In the genomic region with DNA sequence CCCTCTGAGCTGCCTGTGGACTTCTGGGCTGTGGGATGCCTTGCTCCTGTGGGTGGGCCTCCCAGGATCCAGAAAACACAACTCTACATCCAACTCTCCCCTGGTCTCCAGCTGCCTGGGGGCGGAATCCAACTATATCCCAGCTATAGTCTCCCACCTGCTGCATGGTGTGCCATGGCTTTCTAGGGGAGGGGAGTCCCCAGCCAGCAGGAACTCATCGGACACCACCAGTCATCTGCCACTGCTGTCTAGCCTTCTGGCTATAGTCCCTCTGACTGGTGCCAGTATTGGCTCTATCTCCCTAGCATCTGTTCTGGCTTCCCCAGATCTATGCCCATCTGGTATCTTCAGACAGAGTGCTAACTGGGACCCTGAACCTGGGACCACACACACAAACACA, we compare ENCODE assay signal across 14 mouse cellular contexts. TPM values are rescaled to one million over a fixed set of nuclear protein-coding genes. Genes with fewer than 3 reads are reported as not detected.
A peak's percentile ranks its signal among the peaks of the same experiment; 100 is the strongest.
DNase-seq lines count a peak whose midpoint lies in the region.
"Had no signal": no experiment of that assay in that cellular context is flagged by ENCODE, and none has a peak within 500 bp of the region (broad histone marks: within the 10 kb centered on the region; RNA-seq: fewer than 3 reads in every experiment).

No protein-coding gene starts in this region.

- peak; percentile 55 for DNase-seq in adrenal gland, adult 2 months
- no peak for DNase-seq in adrenal gland, adult 18-20 months (ENCODE audit: low spot score in 2 of 2)
- DNase-seq in layer of hippocampus, adult 11-12 months (ENCODE audit: low spot score): peak; percentile 70
- DNase-seq in layer of hippocampus, adult 9-10 months (ENCODE audit: low spot score): no peak
- peak; percentile 70 to 81 for DNase-seq in layer of hippocampus, postnatal 14 days (ENCODE audit: low spot score in 2 of 2)
- peak; percentile 31 for DNase-seq in right cerebral cortex, postnatal 14 days
- DNase-seq in limb, embryonic 10.5 days (ENCODE audit: low spot score): no peak
- DNase-seq in adipocyte (ENCODE audit: low spot score): no peak
- DNase-seq: cerebellum, adult 9-10 months; kidney, adult 9 months had no signal

- no peak overlapping the region for H3K4me3 ChIP-seq in limb, embryonic 10.5 days
- H3K4me3 ChIP-seq: embryonic facial prominence, embryonic 10.5 days; left cerebral cortex, adult 2 months; liver, embryonic 12.5 days; myocyte had no signal

- H3K27ac ChIP-seq in limb, embryonic 10.5 days: no peak overlapping the region
- H3K27ac ChIP-seq: embryonic facial prominence, embryonic 10.5 days; liver, embryonic 12.5 days had no signal

- WGBS in limb, embryonic 10.5 days: 82% methylated on average over 2 of the region's 2 CpGs

- peaks cover 49% of the 10 kb centered on the region for H3K27me3 ChIP-seq in limb, embryonic 10.5 days (ENCODE audit: low read depth, poor library complexity, severe bottlenecking)

- peaks cover 30% of the 10 kb centered on the region for H3K4me1 ChIP-seq in limb, embryonic 10.5 days
- H3K4me1 ChIP-seq: liver, embryonic 12.5 days had no signal

- H3K36me3 ChIP-seq in limb, embryonic 10.5 days: no peaks in the 10 kb centered on the region
- H3K36me3 ChIP-seq: embryonic facial prominence, embryonic 10.5 days; liver, embryonic 12.5 days had no signal

- H3K9me3 ChIP-seq in limb, embryonic 10.5 days (replicated peaks): no peaks in the 10 kb centered on the region
- H3K9me3 ChIP-seq: embryonic facial prominence, embryonic 10.5 days; liver, embryonic 12.5 days had no signal

RNA-seq across cellular contexts. Expression of a gene that starts 28.1 kb away (rescaled TPM):
- total RNA-seq in adrenal gland, adult 2 months (2021): 1 to 10 TPM; 1.5 to 1.8 TPM
- polyA plus RNA-seq in adrenal gland, adult 2 months (2012; rRNA removed): 2.0 and 2.6 TPM in 2 replicates
- total RNA-seq in adrenal gland, adult 18-20 months (2021): 1 to 10 TPM; 1.1 to 1.5 TPM
- total RNA-seq in layer of hippocampus, postnatal 14 days (2021): 10 to 100 TPM in 1 of 2 experiments, 1 to 10 TPM in 1; 6.3 to 10.8 TPM
- polyA plus RNA-seq in limb, embryonic 10.5 days (2016; fragmentation: Nextera tagmentation; extraction: Ambion mirVana): 45.3 and 59.9 TPM in 2 replicates

RNA-seq across cellular contexts. Expression of a gene that starts 29.3 kb away (rescaled TPM):
- total RNA-seq in adrenal gland, adult 2 months (2021): 1,000 to 10,000 TPM; 6,621 to 7,422 TPM
- 1,463 and 1,873 TPM in 2 replicates for polyA plus RNA-seq in adrenal gland, adult 2 months (2012; rRNA removed)
- total RNA-seq in adrenal gland, adult 18-20 months (2021): 1,000 to 10,000 TPM; 6,431 to 6,741 TPM
- total RNA-seq in layer of hippocampus, postnatal 14 days (2021): 1 to 10 TPM; 1.1 to 2.4 TPM
- polyA plus RNA-seq in limb, embryonic 10.5 days (2016; fragmentation: Nextera tagmentation; extraction: Ambion mirVana): 0.26 TPM in 1 of 2 replicates, not detected in the other
- polyA plus RNA-seq: embryonic facial prominence, embryonic 10.5 days had no signal

Comparison
In these comparisons a context has a peak if more than half of its experiments do, and no peak if none do; other contexts are left out.
1. DNase-seq: peak in adrenal gland, adult 2 months (single experiment), layer of hippocampus, adult 11-12 months (single experiment), layer of hippocampus, postnatal 14 days (2 of 2) and right cerebral cortex, postnatal 14 days (single experiment); none in adrenal gland, adult 18-20 months (0 of 2), layer of hippocampus, adult 9-10 months (single experiment), limb, embryonic 10.5 days (single experiment) and adipocyte (single experiment).
2. RNA of a gene that starts 29.3 kb away (total RNA-seq): 6,621 to 7,422 TPM in adrenal gland, adult 2 months and 6,431 to 6,741 TPM in adrenal gland, adult 18-20 months; 1.1 to 2.4 TPM in layer of hippocampus, postnatal 14 days; every median in the first group is over 1,000 times any median in the second.